Mouse (Mus musculus): ENCODE measurements around the gene Aldh4a1. TPM values are rescaled to one million over a fixed set of nuclear protein-coding genes. Genes with fewer than 3 reads are reported as not detected.

Aldh4a1 gene
- total RNA-seq, 2 experiments from 2014 or later = 30.3 to 39.8 TPM

GRCm38 (mm10) chr4:139589351-139590027 is 33.2 kb upstream of the Aldh4a1 start:
- DNase-seq = no peak

- no peak for DNase-seq
These were observed 32.2 kb upstream of the Aldh4a1 start for GRCm38 (mm10) chr4:139590446-139590845.

GRCm38 (mm10) chr4:139592895-139593294 is 29.8 kb upstream of the Aldh4a1 start:
- no peak for DNase-seq

- DNase-seq = no peak
These were observed 29.3 kb upstream of the Aldh4a1 start for GRCm38 (mm10) chr4:139593383-139593782.

GRCm38 (mm10) chr4:139594062-139594461 is 28.6 kb upstream of the Aldh4a1 start:
- no peak for DNase-seq

GRCm38 (mm10) chr4:139596715-139597114 is 26.0 kb upstream of the Aldh4a1 start:
- DNase-seq = no peak

GRCm38 (mm10) chr4:139597286-139598284 is 25.1 kb upstream of the Aldh4a1 start:
- DNase-seq = no peak

GRCm38 (mm10) chr4:139598356-139598755 is 24.3 kb upstream of the Aldh4a1 start:
- no peak for DNase-seq

GRCm38 (mm10) chr4:139598950-139599518 is 23.6 kb upstream of the Aldh4a1 start:
- DNase-seq = peak; percentile 90

- DNase-seq = no peak
These were observed 20.9 kb upstream of the Aldh4a1 start for GRCm38 (mm10) chr4:139601519-139602356.

GRCm38 (mm10) chr4:139602357-139603244 is 20.1 kb upstream of the Aldh4a1 start, which contains the start of gene Gm21969:
TSS of gene Gm21969 (plus strand) at chr4:139603186.
- DNase-seq = peak; percentile 67

GRCm38 (mm10) chr4:139605216-139605615 is 17.4 kb upstream of the Aldh4a1 start:
- no peak for DNase-seq

GRCm38 (mm10) chr4:139606732-139607131 is 15.9 kb upstream of the Aldh4a1 start:
- DNase-seq = no peak

- DNase-seq = no peak
These were observed 13.7 kb upstream of the Aldh4a1 start for GRCm38 (mm10) chr4:139608975-139609374.

- no peak for DNase-seq
These were observed 11.7 kb upstream of the Aldh4a1 start for GRCm38 (mm10) chr4:139610954-139611353.

GRCm38 (mm10) chr4:139611542-139611953 is 11.1 kb upstream of the Aldh4a1 start:
- DNase-seq = peak; percentile 86

GRCm38 (mm10) chr4:139614524-139615260 is 8.0 kb upstream of the Aldh4a1 start:
- no peak for DNase-seq

GRCm38 (mm10) chr4:139616276-139617000 is 6.2 kb upstream of the Aldh4a1 start:
- DNase-seq = no peak

GRCm38 (mm10) chr4:139617001-139617364 is 5.7 kb upstream of the Aldh4a1 start:
- DNase-seq = no peak

Data from gastrocnemius, postnatal 10 days (tissue).